Mouse (Mus musculus) cerebral cortex, adult 2 months (tissue): ENCODE data around the gene Foxo1.

ENCODE experiments used
- whole genome bisulfite sequencing: fragments of 180-500 bp; shearing (Covaris S2); methylation state at CpG from one replicate; pipeline ENCODE4 v1.1.7; 2018; 5-methylcytosine and 5-hydroxymethylcytosine counted together

Gene Foxo1

GRCm38 (mm10) chr3:52268737-52269513, 789 bp downstream of the Foxo1 start:
- under 1% methylated on average over 80 of the region's 89 CpGs for WGBS

- WGBS = 2% methylated on average over 55 of the region's 55 CpGs
Observed at GRCm38 (mm10) chr3:52269514-52270351, 1.6 kb downstream of the Foxo1 start.

- WGBS = 40% methylated on average over 3 of the region's 3 CpGs
Observed at GRCm38 (mm10) chr3:52270511-52270910, 2.4 kb downstream of the Foxo1 start.

GRCm38 (mm10) chr3:52271376-52271775, 3.2 kb downstream of the Foxo1 start:
- WGBS = 68% methylated on average over 5 of the region's 5 CpGs

- 49% methylated on average over 8 of the region's 8 CpGs for WGBS
Observed at GRCm38 (mm10) chr3:52272376-52272865, 4.3 kb downstream of the Foxo1 start.

- WGBS = 78% methylated on average over 9 of the region's 9 CpGs
Observed at GRCm38 (mm10) chr3:52275037-52275555, 7.0 kb downstream of the Foxo1 start.

- 94% methylated on average over 1 of the region's 1 CpGs for WGBS
Observed at GRCm38 (mm10) chr3:52280681-52281080, 12.5 kb downstream of the Foxo1 start.

GRCm38 (mm10) chr3:52281882-52282281, 13.7 kb downstream of the Foxo1 start:
- WGBS = 91% methylated on average over 3 of the region's 3 CpGs

GRCm38 (mm10) chr3:52282369-52282768, 14.2 kb downstream of the Foxo1 start:
- WGBS = 47% methylated on average over 2 of the region's 2 CpGs

- 73% methylated on average over 6 of the region's 6 CpGs for WGBS
Observed at GRCm38 (mm10) chr3:52283521-52283920, 15.4 kb downstream of the Foxo1 start.

GRCm38 (mm10) chr3:52290811-52291210, 22.7 kb downstream of the Foxo1 start:
- WGBS = 98% methylated on average over 2 of the region's 2 CpGs

- 59% methylated on average over 7 of the region's 7 CpGs for WGBS
Observed at GRCm38 (mm10) chr3:52292498-52292897, 24.4 kb downstream of the Foxo1 start.

GRCm38 (mm10) chr3:52293946-52294345, 25.8 kb downstream of the Foxo1 start:
- WGBS = 80% methylated on average over 5 of the region's 5 CpGs

- WGBS = 72% methylated on average over 1 of the region's 1 CpGs
Observed at GRCm38 (mm10) chr3:52295688-52296087, 27.6 kb downstream of the Foxo1 start.

GRCm38 (mm10) chr3:52296224-52296760, 28.2 kb downstream of the Foxo1 start:
- WGBS = 72% methylated on average over 7 of the region's 7 CpGs

- WGBS = 60% methylated on average over 15 of the region's 15 CpGs
Observed at GRCm38 (mm10) chr3:52297291-52298018, 29.3 kb downstream of the Foxo1 start.

GRCm38 (mm10) chr3:52298683-52299082, 30.5 kb downstream of the Foxo1 start:
- 68% methylated on average over 4 of the region's 4 CpGs for WGBS

GRCm38 (mm10) chr3:52299376-52299775, 31.2 kb downstream of the Foxo1 start:
- 63% methylated on average over 2 of the region's 2 CpGs for WGBS

- 84% methylated on average over 6 of the region's 6 CpGs for WGBS
Observed at GRCm38 (mm10) chr3:52300517-52300916, 32.4 kb downstream of the Foxo1 start.

- WGBS = 65% methylated on average over 5 of the region's 5 CpGs
Observed at GRCm38 (mm10) chr3:52303301-52303700, 35.2 kb downstream of the Foxo1 start.

GRCm38 (mm10) chr3:52308586-52309321, 40.6 kb downstream of the Foxo1 start:
- WGBS = 57% methylated on average over 5 of the region's 5 CpGs
